Mouse (Mus musculus) bone marrow, adult 2 months (tissue): ENCODE data around the gene Mrps18b.

Experiments used
- CTCF ChIP-seq: fragments of 200-500 bp; IDR thresholded peaks from 2 replicates; pipeline ENCODE4 v1.5.1; 2011; ENCODE audit warnings: low read length, control low read depth; ENCODE audit not compliant: control insufficient read depth, insufficient read depth
- POLR2A ChIP-seq: fragments of 200-500 bp; IDR thresholded peaks from 2 replicates; pipeline ENCODE4 v1.6.1; 2011; ENCODE audit warnings: low read depth, mild to moderate bottlenecking, control low read depth, low read length, borderline replicate concordance; ENCODE audit not compliant: control insufficient read depth

DNA sequence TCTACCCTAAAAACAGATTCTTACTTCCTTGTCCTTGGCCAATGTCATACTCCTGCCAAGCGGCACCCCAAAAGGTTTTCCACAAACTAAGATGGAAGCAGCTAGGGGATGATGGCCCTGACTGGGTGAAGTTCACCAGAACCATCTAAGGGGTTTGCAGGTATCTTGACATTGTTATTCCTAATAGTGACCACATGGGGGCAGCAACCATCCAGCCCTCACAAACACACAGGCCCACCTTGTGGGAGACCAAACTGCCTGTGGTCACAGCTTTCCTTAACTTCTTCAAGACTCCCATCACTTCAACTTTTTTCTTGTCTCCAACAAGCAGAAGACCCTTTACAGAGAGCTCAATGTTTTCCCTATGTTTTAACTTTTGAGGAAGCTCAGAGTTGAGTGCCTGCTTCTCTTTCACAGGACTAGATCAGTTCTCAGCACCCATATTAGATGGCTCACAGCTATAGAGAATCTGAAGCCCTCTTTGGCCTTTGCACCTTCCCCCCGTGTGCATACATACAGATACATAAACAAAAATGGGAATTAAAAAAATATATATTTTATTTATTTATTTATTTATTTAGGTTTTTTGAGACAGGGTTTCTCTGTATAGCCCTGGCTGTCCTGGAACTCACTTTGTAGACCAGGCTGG, 21.6 kb upstream of the Mrps18b start:
- TF ChIP-seq CTCF (peak; percentile 87), POLR2A (no peak)
